Mouse (Mus musculus): ENCODE results near the gene Col23a1.

Col23a1 gene

DNA sequence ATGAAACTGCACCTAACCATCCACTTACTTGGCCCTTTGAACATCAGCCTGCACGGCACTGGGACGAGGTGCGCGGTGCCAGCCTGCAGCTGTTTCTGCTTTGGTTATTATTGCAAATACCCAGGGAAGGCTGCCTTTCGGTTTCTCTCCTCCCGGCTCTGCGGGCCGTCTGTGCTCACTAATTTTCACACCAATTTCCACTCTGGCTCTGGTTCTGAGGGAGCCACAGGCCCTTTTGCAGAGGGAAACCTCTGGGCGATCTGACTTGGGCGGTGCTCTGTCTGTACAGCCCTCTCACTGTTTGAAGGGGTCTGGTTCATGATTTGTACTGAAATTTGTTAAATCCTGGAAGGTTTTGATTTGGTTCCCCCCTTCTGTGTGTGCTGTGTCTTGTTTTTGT lies 100.0 kb downstream of the Col23a1 start:
- DNase-seq, result no peak

DNA sequence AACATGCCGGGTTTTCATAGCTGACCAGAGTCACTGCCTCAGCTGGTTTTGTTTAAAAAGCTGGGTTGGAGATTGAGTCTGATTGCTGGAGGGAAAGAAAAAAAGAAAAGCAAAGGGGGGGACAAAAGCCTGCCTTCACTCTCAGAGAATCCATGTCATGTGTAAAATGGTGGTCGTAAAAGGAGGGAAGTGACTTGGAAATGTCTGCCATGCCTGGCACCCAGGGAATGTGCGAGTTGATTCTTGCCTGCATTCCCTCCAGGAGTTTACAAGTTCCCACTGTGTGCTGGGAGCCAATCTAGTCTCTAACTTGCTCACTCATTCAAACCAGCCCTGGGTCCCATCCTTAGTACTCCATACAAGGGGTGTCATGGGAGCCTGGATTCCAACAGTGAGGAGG lies 100.8 kb downstream of the Col23a1 start:
- DNase-seq, result no peak

DNA sequence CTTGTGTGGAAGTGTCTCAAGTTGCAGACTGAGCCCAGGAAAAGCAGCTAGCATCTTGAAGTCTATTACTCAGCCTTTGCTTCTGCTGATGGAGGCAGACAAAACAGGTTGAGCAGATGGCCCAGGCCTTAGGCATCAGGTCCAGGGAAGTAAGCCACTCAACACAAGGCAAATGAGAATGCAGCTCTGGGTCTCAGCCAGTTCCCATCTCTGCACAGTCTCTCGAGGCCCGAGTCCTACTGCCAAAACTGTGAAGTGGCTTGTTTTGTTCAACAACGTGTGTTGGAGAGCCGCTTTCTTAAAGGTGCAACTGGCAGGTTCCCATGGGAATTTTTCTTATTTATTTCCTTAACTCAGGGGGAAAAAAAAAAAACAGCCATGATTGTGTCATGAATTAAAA lies 101.8 kb downstream of the Col23a1 start:
- DNase-seq, result peak; percentile 83

DNA sequence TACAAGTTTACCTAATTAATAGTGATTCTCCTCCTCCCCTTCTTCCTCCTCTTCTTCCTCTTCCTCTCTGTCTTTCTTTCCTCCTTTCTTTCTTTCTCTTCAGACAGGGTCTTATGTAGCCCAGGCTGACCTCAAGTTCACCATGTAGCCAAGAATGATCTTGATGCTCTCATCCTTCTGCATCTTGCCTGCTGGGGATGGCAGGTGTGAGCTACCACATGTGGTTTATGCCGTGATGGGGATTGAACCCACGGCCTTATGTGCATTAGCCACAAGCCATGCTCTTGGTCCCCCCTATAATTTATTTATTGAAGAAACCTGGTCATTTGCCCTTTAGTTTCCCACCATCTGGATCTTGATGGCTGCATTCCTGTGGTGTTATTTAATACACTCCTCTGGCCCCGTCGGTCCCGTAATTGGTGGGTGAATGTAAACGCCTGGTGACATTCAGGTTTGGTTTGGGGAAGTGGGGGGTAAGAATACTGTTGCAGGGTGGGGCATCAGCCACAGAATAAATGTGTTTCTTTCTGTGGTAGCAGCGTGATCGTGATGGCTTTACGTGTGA lies 104.7 kb downstream of the Col23a1 start:
- no peak for DNase-seq

DNA sequence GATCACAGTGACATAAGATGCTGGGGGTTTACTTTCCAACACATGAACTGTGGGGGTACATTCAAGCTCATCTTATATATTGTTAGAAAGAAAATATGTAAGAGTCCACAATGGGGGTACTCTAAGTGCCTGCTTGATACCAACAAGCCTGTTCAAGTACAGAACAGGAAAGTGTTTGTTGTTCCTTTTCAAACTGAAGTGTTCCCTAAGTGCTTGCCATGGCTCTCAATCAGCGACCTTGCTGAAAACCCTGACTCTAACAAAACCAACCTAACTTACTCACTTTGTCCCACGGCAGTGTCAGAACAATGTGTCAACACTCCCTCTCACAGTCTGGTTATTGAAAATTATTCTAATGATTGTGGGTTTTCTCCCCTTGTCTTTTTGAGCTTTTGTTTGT lies 106.7 kb downstream of the Col23a1 start:
- DNase-seq, result no peak

DNA sequence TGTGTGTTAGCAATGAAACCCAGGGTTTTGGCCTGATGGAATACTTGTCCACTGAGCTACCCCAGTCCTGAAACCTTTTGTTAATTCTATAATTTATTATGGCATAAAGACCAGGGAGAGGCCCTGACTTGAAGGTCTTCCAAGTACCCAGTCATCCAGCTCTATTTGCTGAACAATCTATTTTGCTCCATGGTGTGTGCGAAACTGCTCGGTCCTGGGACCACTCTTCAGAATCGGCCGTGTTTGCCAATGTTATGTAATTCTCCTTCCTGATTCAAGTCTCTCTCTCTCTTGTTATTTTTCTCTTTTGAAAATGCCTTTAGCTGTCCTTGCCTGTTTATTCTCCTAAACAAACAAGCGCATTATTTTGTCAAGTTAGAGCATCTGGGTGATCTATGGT lies 108.4 kb downstream of the Col23a1 start:
- no peak for DNase-seq

DNA sequence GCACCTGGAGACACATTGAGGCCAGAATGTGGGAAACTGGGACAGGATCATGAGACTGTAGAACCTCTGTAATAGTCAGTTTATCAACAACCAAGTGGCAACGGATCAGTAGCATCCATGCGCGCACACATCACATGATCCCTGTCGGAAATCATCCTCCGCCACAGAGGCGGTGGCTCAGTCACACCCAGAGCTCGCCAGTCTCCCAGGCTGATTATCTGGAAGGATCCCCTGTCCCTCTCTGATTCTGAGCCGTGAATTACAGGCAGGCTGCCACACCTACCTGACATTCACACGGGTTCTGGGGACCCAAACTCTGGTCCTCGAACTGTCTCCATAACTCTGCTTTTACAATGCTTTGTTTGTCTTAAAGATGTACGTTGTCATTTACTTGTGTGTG lies 110.6 kb downstream of the Col23a1 start:
- DNase-seq, result no peak

DNA sequence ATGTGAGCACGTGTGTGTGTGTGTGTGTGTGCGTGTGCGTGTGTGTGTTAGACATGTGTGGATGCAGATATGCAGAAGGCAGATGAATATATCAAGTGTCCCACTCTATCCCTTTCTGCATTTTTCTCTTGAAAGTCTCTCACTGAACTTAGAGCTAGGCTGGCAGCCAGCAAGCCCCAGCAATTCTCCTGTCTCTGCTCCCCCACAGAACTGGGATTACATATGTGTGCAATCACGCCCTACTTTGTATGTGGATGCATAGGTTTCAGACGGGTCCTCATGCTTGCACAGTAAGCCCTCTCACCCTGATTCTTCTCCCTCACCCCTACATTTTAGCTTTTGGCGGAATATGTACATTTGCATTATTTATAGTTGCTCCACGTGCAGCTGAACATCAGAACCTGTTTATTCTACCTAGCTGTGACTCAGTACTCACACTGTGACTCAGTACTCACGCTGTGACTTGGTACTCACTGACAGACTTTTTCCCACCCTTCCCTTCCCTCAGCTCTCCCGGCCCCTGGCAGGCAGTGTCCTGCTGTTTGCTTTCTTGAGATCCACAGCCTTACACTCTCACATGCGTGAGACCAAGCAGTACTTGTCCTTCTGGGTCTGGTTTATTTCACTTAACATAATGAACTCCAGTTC lies 111.9 kb downstream of the Col23a1 start:
- no peak for DNase-seq

DNA sequence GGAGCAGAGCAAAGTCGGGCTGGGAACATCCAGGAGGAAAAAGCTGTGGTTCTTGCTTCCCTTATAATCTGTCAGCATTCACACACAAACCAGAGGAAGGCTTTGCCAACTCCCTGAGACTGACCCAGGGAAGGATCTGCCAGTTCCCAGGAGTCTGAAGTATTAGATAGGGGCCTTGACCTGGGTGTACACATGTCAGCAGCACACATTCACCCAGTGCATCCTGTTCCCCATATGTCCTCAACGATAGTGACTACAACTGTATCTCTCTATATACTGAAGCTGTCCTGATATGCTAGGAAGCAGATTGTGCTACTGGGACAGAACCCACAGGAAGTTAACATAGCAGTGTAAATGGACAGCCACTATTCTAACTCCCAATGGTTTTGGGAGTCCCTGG lies 114.2 kb downstream of the Col23a1 start:
- no peak for DNase-seq

DNA sequence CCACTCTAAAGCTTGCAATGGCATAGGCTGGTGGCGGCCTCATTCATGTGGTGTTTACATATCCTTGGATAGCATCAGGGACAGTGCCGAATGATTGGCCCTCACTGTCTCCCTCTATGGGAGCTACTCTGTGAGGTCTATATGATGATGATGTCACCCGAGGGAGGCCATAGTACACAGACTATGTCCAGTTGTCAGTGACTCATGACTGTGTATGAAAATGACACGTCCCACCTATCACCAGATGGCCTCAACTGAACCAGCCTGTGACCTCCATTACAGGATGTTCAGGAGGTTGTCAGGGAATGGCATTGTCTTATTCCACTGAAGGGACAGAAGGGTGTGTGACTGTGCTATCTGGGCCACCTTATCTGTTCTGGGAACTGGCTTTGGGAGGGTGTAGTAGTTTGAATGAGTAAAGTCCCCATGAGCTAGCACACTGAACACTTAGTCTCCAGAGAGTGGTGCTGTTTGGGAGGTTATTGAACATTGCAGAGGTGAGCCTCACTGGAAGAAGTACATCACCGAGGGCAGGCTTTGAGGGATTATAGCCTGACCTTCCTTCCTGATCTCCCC lies 115.2 kb downstream of the Col23a1 start:
- DNase-seq, result no peak

DNA sequence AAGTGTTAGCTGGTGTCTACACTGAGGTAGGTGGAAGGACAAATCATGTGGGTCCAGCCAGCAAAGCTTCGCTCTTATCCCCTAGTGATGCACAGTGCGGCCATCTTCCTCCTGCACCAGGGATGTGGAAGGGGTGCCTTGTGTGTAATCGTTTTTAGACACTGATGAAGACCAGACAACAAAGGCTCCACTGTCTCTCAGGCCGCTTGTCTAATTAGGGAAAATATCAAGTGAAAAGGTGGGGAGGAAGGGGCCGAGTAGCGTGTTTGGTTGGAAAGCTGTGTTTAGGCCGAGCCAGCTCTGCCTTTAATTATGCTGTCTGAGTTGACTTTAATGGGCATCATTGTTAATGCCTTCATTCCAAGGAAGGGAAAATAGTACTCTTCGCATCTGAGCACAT lies 116.8 kb downstream of the Col23a1 start:
- no peak for DNase-seq

DNA sequence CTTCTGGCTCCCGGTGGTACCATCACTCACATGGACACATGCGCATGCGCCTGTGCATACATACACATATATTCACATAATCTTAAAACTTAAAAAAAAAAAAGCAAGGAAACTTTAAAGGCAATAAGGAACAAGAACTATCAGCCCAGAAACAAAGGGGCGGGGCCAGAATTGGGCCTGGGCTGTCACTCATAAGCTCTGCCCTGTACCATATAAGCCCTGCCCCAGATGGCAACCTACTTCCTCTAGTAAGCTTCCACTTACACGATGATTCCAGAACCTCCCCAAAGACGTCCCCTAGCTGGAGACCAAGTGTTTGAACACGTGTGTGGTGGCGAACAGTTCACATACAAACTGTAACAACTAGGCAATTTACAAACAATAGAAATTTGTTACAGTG lies 117.6 kb downstream of the Col23a1 start:
- no peak for DNase-seq

DNA sequence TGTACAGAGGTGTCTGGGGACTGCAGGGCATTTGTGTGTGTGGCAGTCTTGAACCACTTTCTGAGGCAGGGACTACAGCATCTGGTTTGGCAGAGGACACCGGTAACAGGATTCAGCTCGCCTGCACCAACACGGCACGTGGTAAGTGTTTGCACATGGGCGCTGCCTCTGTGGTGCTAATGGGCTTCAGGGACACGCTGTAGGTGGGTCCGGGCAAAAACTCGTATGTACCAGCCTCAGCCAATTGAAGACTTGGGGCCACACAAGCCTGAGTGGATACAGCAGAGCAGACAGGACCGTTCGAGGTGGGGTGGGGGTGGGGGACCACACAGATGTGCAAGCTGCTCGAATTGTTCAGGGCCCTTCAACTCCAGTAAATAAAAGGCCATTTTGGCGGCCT lies 121.1 kb downstream of the Col23a1 start:
- no peak for DNase-seq

DNA sequence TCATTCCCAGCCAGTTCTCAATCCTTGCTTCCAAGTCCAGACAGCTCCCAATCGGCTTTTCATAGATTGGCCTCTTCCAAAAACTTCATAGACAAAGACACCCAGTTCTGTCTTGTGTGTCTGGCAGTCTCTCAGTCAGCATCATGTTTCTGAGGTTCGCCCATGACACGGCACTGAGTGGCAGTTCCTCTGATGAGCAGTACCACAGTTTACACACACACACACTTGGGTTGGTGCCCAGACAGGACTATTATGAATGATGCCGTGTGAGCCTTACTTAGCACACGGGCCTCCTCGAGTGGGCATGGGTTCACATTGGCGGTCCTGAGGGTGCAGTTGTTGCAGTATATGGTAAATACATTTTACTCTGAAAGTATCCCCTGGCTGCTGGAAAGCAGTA lies 124.8 kb downstream of the Col23a1 start:
- no peak for DNase-seq

DNA sequence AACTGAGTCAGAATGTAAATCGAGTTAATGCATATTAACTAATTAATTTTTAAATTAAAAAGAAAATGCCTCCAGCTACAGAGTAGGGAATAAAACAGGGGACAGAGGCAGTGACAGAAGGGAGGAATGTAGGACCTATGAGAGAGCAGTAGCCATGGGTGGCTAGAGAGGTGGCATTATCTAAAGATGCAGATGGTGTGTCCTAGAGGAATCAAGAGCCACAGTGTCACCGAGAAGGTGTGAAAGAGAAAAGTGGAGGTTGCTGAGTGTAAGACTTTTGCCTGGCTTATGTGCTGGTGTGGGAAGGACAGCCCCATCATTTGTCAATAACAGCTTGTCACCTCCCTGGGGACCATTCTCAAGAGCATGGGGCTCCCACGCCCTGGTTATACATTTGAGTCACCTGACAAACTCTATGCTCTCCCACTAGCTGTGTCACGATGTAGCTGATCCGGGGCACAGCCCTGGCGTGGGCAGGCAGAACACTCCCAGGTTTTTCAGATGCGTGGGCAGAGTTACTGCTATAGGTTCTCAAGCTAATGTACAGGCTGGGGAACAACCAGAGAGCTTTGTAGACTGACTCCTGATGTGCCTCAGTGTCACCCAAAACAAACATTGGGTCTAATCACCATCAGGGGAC lies 125.4 kb downstream of the Col23a1 start:
- no peak for DNase-seq

DNA sequence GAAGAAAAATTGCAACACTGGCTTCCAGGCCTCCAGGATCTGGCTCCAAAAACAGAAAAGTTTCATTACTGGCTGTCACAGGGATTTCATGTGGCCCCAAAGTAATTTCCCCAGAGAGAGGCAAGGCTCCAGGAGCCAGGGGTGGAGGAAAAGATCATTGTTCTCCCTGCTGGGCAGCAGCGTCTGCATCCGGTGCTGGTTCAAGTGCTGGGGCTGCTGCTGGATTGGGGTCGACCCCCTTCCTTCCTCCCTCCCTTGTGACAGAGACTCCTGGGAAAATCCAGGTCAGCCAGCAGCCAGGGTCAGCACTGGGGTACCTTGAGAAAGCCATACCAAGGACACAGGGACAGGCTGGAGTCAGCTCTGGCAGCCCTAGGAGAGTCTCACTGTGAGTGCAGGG lies 129.1 kb downstream of the Col23a1 start:
- DNase-seq, result no peak

DNA sequence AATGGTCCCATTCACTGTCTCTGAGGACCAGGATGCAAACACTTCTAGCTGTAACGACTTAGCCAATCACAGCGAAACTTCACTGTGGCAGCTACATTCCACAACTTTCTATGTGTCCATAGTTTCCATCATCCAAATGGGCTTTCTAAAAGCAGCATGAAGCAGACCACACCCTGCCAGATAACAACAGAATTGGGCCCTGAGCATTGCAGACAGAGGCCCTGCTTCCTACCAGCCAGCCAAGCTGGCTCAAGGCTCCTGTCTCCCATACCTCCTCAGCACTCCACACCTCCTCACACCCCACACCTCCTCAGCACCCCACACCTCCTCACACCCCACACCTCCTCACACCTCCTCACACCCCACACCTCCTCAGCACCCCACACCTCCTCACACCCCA lies 132.2 kb downstream of the Col23a1 start:
- no peak for DNase-seq

DNA sequence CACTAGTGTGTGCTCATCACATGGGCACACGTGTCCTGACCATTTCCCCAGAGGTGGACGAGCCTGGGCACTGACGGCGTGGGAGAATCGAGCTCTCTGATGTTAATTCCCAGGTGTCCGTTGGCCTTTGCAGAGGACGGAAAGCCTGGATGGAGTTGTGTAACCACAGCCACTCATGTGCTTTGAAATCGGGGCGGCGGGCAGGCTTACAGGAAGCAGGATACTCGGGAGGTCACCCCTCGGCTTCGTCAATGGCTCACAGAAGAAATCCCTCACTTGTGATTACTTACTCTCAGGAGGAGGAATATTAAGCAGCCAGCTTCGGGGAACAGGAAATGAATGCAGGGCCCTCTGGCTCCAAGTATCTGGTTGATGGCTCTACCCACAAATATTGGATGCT lies 133.0 kb downstream of the Col23a1 start:
- no peak for DNase-seq

DNA sequence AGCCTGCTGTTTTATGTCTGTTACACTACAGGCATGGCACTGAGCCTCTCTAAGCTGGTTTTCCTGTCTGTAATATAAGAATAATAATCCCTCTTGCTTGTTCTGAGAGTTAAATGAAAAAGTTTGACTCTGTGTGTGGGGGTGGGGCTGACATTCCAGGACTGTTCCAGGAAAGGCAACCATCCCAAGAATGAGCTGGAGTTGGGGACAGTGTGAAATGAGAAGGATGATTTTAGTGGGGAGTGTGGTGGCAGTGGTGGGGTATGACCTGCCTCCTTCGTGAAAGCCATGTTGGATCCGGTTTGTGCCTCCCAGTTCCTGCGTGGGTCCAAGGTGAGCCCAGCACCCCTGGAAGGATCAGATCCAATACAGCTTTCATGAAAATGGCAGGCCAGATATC lies 136.4 kb downstream of the Col23a1 start:
- DNase-seq, result no peak

DNA sequence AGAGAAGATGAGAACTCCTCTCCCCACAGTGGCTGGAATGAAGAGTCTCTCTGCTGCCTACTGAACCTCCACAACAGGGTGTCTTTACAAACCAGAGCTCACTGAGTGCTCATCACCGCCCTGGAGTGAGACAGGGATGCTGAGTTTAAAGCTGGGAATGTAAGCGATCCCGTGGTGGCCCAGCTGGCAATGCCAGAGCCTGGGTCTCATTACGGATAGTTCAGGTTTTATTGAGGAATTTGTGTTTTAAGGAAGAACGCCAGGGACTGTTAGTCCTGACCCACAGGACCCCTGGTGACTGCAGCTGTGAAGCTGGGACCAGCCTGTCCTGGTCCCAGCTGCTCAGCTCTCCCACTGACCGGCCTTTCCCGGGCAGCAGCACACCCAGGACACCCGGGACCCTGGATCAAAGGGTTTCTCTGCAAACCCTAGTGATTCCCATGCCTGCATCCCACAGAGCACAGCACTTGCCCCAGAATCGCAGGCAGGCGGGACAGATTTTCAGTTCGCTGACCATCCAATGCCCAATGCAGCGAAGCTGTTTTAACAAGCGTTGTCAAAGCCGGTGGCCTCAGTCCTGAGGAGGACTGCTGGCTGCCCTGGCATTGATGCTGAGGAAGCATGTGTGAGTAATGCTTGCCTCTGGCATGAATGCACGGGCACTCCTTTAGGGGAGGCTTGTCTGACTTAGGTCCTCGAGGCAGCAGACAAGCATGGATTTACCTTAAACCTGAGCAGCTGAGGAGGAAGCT lies 139.9 kb downstream of the Col23a1 start:
- DNase-seq, result no peak

DNA sequence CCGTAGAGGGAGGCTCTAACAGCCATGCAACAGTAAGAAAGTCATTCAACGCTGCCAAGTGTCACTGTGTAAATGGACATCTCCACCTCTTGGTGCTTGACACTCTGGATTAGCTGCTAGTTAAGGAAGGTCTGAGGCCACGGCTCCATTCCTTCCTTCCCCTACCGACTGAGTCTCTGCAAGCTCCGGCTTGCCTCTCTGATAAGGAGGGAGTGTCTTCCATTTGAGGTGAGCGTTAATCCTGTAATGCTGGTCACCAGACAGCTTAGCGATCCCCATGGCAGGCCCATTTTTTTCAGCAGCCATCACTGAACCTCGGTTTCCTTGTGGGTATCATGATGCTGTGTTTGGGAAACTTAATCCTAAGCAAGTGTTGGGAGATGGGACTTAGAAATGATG lies 140.5 kb downstream of the Col23a1 start:
- DNase-seq, result no peak

DNA sequence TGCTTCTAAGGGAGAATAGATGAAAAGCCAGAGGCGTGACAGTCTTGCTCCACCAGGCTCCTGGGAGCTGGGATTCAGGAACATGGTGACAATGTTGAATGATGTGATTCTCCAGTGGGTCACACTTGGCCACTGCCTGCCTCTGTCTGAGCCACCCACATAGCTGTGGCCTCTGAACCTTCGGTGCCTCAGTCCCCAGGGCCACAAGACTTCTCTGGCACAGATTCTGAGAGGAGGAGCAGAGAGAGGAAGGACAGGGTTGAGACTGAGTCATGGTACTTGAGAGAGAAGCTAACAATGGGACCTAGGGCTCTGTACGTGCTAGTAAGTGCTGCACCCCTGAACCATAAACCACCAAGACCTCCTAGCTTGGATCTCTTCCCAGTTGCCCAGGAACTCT lies 141.6 kb downstream of the Col23a1 start:
- no peak for DNase-seq

DNA sequence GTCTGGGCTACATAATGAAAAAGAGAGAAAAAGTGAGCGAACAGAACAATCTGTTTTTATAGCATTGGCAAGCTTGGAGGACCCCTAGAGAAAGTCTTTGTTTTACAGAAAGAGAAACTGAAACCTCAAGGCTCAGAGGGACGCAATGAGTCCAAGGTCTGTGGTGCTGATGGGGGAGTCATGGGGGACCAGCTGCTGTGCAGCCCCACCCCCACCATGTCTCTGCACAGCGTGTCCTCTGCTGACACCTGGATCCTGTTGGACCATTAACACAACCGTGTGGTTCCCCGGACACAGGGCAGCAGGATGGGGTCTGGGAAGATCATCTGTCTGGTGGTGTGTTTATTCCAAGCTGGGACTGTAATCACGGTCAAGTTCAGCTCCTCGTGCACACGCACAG lies 142.2 kb downstream of the Col23a1 start:
- no peak for DNase-seq

DNA sequence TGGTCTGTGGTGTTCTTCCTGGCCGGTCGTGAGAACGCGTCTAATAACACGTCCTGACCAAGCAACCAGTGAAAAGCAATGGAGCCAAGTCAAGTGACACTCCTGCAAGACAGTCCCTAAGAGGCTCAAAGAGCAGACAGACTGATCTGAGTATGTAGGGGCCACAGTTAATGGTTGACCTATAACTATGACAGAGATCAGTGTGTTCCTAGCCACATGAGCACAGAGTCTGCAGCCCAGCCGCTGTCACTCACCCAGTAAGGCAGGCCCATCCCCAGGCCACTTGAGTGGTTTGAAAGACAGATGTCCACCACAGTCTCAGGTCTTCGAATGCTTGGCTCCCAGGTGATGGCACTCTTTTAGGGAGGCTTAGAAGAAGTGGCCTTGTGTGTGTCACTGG lies 152.3 kb downstream of the Col23a1 start:
- no peak for DNase-seq
